Mouse (Mus musculus) cerebellum, adult 2 months (tissue): ENCODE measurements around the gene Grtp1.

Source experiments
- CTCF ChIP-seq: fragments of 200-500 bp; IDR thresholded peaks from 2 replicates; pipeline ENCODE4 v1.5.1; 2011; ENCODE audit warnings: low read depth, mild to moderate bottlenecking, control low read depth, low read length, moderate library complexity, borderline replicate concordance; ENCODE audit not compliant: insufficient read depth
- POLR2A ChIP-seq: fragments of 200-500 bp; IDR thresholded peaks from 2 replicates; pipeline ENCODE4 v1.6.1; 2011; ENCODE audit warnings: low read length, control low read depth, borderline replicate concordance; ENCODE audit not compliant: insufficient read depth

DNA sequence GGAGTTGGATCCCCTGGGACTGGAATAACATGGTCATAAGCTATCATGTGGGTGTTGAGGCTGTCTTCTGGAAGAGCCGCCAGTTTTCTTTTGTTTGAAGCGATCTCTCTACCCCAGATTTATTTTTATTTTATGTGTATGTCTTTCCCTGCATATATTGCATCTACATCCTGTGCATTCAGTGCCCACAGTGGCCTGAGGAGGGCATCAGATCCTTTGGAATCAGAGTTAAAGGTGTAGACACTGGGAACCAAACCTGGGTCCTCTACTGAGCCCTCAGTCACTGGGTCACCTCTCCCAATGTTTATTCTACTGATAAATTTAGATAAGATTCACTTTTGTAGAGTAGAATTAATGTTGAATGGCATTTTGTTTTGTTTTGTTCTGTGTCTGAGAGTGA lies 51.1 kb downstream of the Grtp1 start:
- TF ChIP-seq CTCF (no peak), POLR2A (no peak)
